Mouse (Mus musculus) kidney, adult 2 months (tissue): ENCODE data around the gene D5Ertd579e. TPM values are rescaled to one million over a fixed set of nuclear protein-coding genes. Genes with fewer than 3 reads are reported as not detected.

Experiments used
- DNase-seq: peaks from one replicate; pipeline ENCODE4 v3.0.0; 2021
- H3K27ac ChIP-seq: fragments of 200-500 bp; 2 replicates; pipeline ENCODE4 v1.5.1; 2012; ENCODE audit warnings: low read depth, low read length, control low read depth, inconsistent platforms; ENCODE audit not compliant: insufficient read depth
- H3K27me3 ChIP-seq: fragments of 200-500 bp; replicated peaks from 2 replicates; pipeline ENCODE4 v1.6.1; 2012; ENCODE audit warnings: mild to moderate bottlenecking, moderate library complexity, low read length, inconsistent platforms; ENCODE audit not compliant: control insufficient read depth, insufficient read depth
- H3K36me3 ChIP-seq: fragments of 200-500 bp; 2 replicates; pipeline ENCODE4 v1.6.1; 2012; ENCODE audit warnings: mild to moderate bottlenecking, moderate library complexity, low read length, inconsistent platforms; ENCODE audit not compliant: control insufficient read depth, insufficient read depth
- H3K4me1 ChIP-seq: fragments of 200-500 bp; 2 replicates; pipeline ENCODE4 v1.6.1; 2011; ENCODE audit warnings: low read length; ENCODE audit not compliant: control insufficient read depth, insufficient read depth
- H3K4me3 ChIP-seq: fragments of 200-500 bp; 2 replicates; pipeline ENCODE4 v1.5.1; 2011; ENCODE audit warnings: mild to moderate bottlenecking, low read depth, low read length, control low read depth; ENCODE audit not compliant: insufficient read depth
- CTCF ChIP-seq: fragments of 200-500 bp; conservative IDR thresholded peaks from 2 replicates; pipeline ENCODE4 v1.5.1; 2011; ENCODE audit warnings: low read depth, mild to moderate bottlenecking, control low read depth, low read length, moderate library complexity, mixed read lengths; ENCODE audit not compliant: insufficient read depth, insufficient read length
- POLR2A ChIP-seq: fragments of 200-500 bp; IDR thresholded peaks from one replicate; pipeline ENCODE4 v1.6.1; 2011; ENCODE audit warnings: low read depth, low read length, control low read depth
- WGBS: fragments of 180-500 bp; shearing (Covaris S2); methylation state at CpG from one replicate; pipeline ENCODE4 v1.1.7; 2018; 5-methylcytosine and 5-hydroxymethylcytosine counted together
- polyA plus RNA-seq: library from polyadenylated mRNA; depleted of rRNA; stranded (reverse); fragments of >200 nt; gene quantifications from 2 replicates; pipeline ENCODE4 v1.2.3, GENCODE M21; 2012

The D5Ertd579e gene
- polyA plus RNA-seq, 1 experiment, result 23.1 TPM

- H3K4me1 ChIP-seq, result peaks cover 7% of the 10 kb centered on the region; the same call in 1 of the 2 replicates
- DNase-seq, result no peak
- H3K27me3 ChIP-seq, result no peaks in the 10 kb centered on the region
- no peak overlapping the region for H3K27ac ChIP-seq
- WGBS, result 91% methylated on average over 3 of the region's 3 CpGs
- no peak overlapping the region for H3K4me3 ChIP-seq
- H3K36me3 ChIP-seq, result no peaks in the 10 kb centered on the region
- no peak for TF ChIP-seq CTCF
- no peak for TF ChIP-seq POLR2A
Observed at GRCm38 (mm10) chr5:36719601-36720000, 23.8 kb upstream of the D5Ertd579e start.

DNA sequence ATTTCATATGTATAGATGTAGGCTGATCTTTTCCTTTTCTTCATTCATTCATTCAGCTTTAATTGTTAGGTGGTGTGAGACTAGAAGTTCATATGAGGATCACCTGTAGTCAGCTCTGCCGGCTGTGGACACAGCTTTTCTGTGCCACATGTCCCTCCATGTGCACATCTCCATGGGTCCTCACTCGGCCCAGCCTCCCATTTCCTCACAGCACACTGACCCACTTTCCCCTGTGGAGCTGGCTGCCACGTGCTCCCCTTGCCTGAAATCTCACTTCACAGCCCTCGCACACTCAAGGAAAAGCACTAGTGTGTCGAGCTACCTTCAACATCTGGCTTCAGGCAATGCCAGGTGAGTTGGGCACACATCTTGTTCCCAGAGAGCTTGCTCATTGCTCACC is 23.3 kb upstream of the D5Ertd579e start:
- TF ChIP-seq CTCF (no peak), POLR2A (no peak)
- no peak overlapping the region for H3K27ac ChIP-seq
- no peak for DNase-seq
- no peaks in the 10 kb centered on the region for H3K27me3 ChIP-seq
- H3K36me3 ChIP-seq, result no peaks in the 10 kb centered on the region
- no peak overlapping the region for H3K4me3 ChIP-seq
- 84% methylated on average over 5 of the region's 5 CpGs for WGBS
- peaks cover 8% of the 10 kb centered on the region; the same call in 1 of the 2 replicates for H3K4me1 ChIP-seq

- TF ChIP-seq CTCF (no peak), POLR2A (no peak)
- H3K27ac ChIP-seq, result no peak overlapping the region
- no peak overlapping the region for H3K4me3 ChIP-seq
- WGBS, result 80% methylated on average over 3 of the region's 3 CpGs
- no peak for DNase-seq
- no peaks in the 10 kb centered on the region for H3K27me3 ChIP-seq
- peaks cover 8% of the 10 kb centered on the region; the same call in 1 of the 2 replicates for H3K4me1 ChIP-seq
- H3K36me3 ChIP-seq, result no peaks in the 10 kb centered on the region
Observed at GRCm38 (mm10) chr5:36717889-36718288, 22.1 kb upstream of the D5Ertd579e start.

DNA sequence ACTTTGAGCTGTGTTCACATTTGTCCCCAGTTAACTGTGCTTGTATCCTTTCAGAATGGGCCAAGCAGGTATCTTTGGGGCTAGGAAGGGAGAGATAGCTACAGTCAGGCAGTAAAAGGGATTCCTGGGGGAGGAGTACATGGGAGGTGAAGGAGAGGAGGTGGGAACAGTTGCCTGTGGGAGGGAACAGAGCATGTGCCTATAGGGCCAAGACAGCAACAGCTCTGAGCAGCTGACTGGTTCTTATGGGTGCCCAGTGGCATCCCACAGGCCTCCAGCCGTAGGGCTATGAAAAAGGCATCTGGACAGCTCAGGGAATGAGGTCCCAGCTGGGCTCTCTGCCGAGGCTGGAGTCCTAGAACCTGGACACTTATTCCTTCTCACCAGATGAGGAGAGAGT is 21.0 kb upstream of the D5Ertd579e start:
- Histone ChIP-seq H3K4me3 (no peak overlapping the region), H3K27ac (no peak overlapping the region), H3K4me1 (peaks cover 18% of the 10 kb centered on the region; the same call in 1 of the 2 replicates), H3K36me3 (no peaks in the 10 kb centered on the region), H3K27me3 (no peaks in the 10 kb centered on the region)
- no peak for DNase-seq
- TF ChIP-seq CTCF, result no peak
- no peak for TF ChIP-seq POLR2A
- WGBS, result 67% methylated on average over 2 of the region's 2 CpGs

- Histone ChIP-seq H3K27me3 (no peaks in the 10 kb centered on the region), H3K36me3 (no peaks in the 10 kb centered on the region), H3K27ac (no peak overlapping the region), H3K4me3 (no peak overlapping the region), H3K4me1 (peaks cover 20% of the 10 kb centered on the region; the same call in 1 of the 2 replicates)
- WGBS, result 60% methylated on average over 3 of the region's 3 CpGs
- TF ChIP-seq CTCF, result no peak
- DNase-seq, result no peak
Observed at GRCm38 (mm10) chr5:36714832-36715231, 19.0 kb upstream of the D5Ertd579e start.

DNA sequence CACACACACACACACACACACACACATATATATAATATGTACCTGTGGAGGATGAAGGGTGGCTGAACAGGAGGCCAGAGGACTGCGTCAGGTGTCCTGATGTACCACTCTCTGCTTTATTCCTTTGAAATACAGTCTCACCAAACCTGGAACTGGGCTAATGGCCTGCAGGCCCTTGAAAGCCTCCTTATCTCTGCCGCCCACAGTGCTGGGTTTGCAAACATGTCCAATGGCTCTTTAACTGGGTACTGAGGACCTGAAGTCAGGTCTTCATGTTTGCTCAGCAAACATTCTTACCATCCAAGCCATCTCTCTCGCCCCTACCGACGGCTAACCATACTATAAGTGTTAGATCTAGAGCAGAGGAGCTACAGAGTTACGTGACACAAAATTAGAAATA is 17.9 kb upstream of the D5Ertd579e start:
- H3K27ac ChIP-seq, result peak overlapping the region; percentile 5
- H3K4me1 ChIP-seq, result peaks cover 20% of the 10 kb centered on the region; the same call in 1 of the 2 replicates
- TF ChIP-seq POLR2A, result no peak
- no peak for TF ChIP-seq CTCF
- H3K36me3 ChIP-seq, result no peaks in the 10 kb centered on the region
- no peaks in the 10 kb centered on the region for H3K27me3 ChIP-seq
- no peak overlapping the region for H3K4me3 ChIP-seq
- WGBS, result 85% methylated on average over 6 of the region's 6 CpGs
- DNase-seq, result no peak

DNA sequence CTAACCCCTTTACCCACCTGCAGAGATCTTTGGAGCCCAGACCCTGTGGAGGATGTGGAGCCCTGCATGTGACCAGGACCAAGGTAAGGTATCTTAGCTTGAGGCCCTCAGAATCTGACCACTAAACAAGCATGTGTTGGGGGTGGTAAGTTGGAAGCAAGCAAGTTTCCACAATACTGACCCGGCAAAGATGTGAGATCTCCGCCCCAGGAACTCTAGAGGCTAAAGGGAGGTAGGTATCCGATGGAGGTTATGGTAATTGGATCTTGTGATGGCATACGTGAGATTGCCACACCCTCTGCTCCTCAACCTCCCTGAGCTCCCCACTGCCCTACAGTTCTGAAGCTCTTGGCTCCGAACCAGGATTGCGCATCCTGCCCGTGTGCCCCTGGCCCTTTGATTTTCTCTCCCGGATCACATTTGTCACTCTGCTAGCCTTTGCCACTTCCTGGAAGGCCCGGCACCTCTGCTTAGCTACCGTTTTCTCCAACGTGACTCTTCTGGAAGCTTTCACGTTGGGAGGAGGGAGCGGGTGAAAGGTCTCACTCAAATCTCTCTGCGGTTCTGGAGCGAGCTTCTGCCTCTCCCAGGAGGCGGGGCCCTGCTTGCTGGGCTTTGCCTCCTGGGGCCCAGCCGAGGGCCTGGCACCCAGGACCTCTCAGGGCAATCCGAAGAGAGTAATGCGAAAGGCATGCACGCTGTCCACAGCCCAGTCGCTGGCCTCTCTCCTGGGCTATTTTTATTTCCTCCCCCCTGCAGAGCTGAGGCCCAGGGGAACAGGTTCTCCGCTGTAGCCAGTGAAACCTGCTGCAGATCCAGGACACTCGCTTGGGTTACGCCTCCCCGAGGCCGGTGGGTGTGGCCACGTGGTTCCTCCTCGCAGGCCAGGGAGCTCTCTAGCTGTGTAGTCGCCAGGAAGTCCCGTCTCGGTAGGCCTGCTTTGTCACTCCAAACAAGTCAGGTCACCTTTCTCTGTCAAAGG is 17.0 kb upstream of the D5Ertd579e start:
- peaks cover 20% of the 10 kb centered on the region; the same call in 1 of the 2 replicates for H3K4me1 ChIP-seq
- peak overlapping the region; percentile 12 for H3K4me3 ChIP-seq
- TF ChIP-seq POLR2A (no peak), CTCF (no peak)
- peak overlapping the region; percentile 72 for H3K27ac ChIP-seq
- H3K36me3 ChIP-seq, result no peaks in the 10 kb centered on the region
- DNase-seq, result peak; percentile 98
- 6% methylated on average over 31 of the region's 31 CpGs for WGBS
- no peaks in the 10 kb centered on the region for H3K27me3 ChIP-seq
